9 mouse cellular contexts compared by ENCODE assay signal in the genomic region with DNA sequence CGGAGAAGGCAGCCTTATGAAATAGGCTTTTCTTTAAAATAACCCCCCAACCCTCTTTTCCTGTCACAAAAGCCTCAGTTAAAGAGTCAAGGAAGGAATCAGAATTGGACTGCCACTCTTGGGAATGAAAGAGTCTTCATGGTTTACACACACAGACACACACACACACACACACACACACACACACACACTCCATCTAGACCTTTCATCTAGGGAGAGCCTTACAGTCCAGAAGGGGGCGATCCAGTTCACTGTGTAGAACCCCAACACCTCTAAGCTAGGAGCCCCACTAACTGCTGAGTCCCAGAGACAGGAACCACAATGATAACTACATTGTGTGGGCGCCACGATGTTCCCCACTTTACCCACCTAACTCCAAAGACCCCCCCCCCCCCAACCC. TPM values are rescaled to one million over a fixed set of nuclear protein-coding genes. Genes with fewer than 3 reads are reported as not detected.
DNase-seq lines count a peak whose midpoint lies in the region; ATAC-seq and TF ChIP-seq lines count a peak whose summit lies in the region.
"Had no signal": no experiment of that assay in that cellular context is flagged by ENCODE, and none has a peak within 500 bp of the region (broad histone marks: within the 10 kb centered on the region; RNA-seq: fewer than 3 reads in every experiment).

No protein-coding gene starts in this region.

- ATAC-seq in hindbrain, embryonic 11.5 days (ENCODE audit: low FRiP score) = no peak; the same call in 1 of the 2 replicates

- peak; percentile 29 for TF ChIP-seq CTCF in left cerebral cortex, adult 2 months (IDR thresholded peaks at IDR 0.05)
- TF ChIP-seq CTCF in olfactory bulb, adult 2 months (IDR thresholded peaks at IDR 0.05; ENCODE audit: insufficient read depth, low read depth, low read length) = no peak

- intact Hi-C loops in left cerebral cortex, adult 2 months (cut with DNase I) = loop anchor here (1.0 to 2.0 kb wide), 4 partner anchors 30 to 279 kb away; no protein-coding TSS in a partner anchor

- no peak overlapping the region for H3K9ac ChIP-seq in hindbrain, embryonic 11.5 days (ENCODE audit: low read depth, low read length)

- H3K4me1 ChIP-seq in hindbrain, embryonic 11.5 days (replicated peaks; ENCODE audit: control insufficient read depth, insufficient read depth, low read length) = no peaks in the 10 kb centered on the region
- H3K4me1 ChIP-seq in olfactory bulb, adult 2 months (ENCODE audit: control insufficient read depth, insufficient read depth, low read length) = peaks cover 35% of the 10 kb centered on the region

- no peak overlapping the region for H3K27ac ChIP-seq in left cerebral cortex, adult 2 months
- no peak overlapping the region for H3K27ac ChIP-seq in hindbrain, embryonic 11.5 days (ENCODE audit: low read depth, low read length)
- no peak overlapping the region for H3K27ac ChIP-seq in olfactory bulb, adult 2 months (ENCODE audit: insufficient read depth, low read depth, low read length)

- H3K36me3 ChIP-seq in hindbrain, embryonic 11.5 days (ENCODE audit: control insufficient read depth, insufficient read depth, low read length) = no peaks in the 10 kb centered on the region

- H3K4me3 ChIP-seq in left cerebral cortex, adult 2 months = no peak overlapping the region
- H3K4me3 ChIP-seq in hindbrain, embryonic 11.5 days (ENCODE audit: low read depth, low read length) = peak overlapping the region; percentile 39; the same call in 1 of the 2 replicates
- H3K4me3 ChIP-seq in olfactory bulb, adult 2 months (ENCODE audit: insufficient read depth, low read depth, low read length) = peak overlapping the region; percentile 76

- H3K27me3 ChIP-seq in hindbrain, embryonic 11.5 days (ENCODE audit: control insufficient read depth, insufficient read depth, low read length) = peaks cover 33% of the 10 kb centered on the region

- H3K9me3 ChIP-seq in hindbrain, embryonic 11.5 days (ENCODE audit: control insufficient read depth, low read length) = no peaks in the 10 kb centered on the region

- WGBS in hindbrain, embryonic 11.5 days = 6% methylated on average over 4 of the region's 4 CpGs
- 6% methylated on average over 4 of the region's 4 CpGs for WGBS in olfactory bulb, adult 2 months

- peak overlapping the region; percentile 43 for H3K4me2 ChIP-seq in hindbrain, embryonic 11.5 days (replicated peaks; ENCODE audit: low read depth, low read length)

- TF ChIP-seq POLR2A in olfactory bulb, adult 2 months (IDR thresholded peaks at IDR 0.05; ENCODE audit: insufficient read depth, low read depth, low read length) = no peak

- no peak for DNase-seq in left cerebral cortex, adult 2 months (ENCODE audit: extremely low spot score in 1 of 2, low spot score in 2 of 2)
- DNase-seq in left cerebral cortex, adult 11 months (ENCODE audit: low spot score) = no peak
- DNase-seq in cerebellum, adult 8-10 months = peak; percentile 40
- DNase-seq in hindbrain, embryonic 11.5 days (ENCODE audit: low spot score) = peak; percentile 33
- no peak for DNase-seq in adrenal gland, postnatal 36 days
- no peak for DNase-seq in gastrocnemius, adult 18-20 months (ENCODE audit: low spot score)
- DNase-seq in lung, postnatal 36 days = no peak

RNA-seq across cellular contexts. Expression of a gene that starts 0.7 kb away (rescaled TPM):
- total RNA-seq in left cerebral cortex, adult 2 months (2021) = 100 to 1,000 TPM; 159 to 170 TPM
- 4.5 and 6.4 TPM in 2 replicates for polyA plus RNA-seq in hindbrain, embryonic 11.5 days (2014; fragmentation: Nextera tagmentation; extraction: Ambion mirVana)
- polyA plus RNA-seq in olfactory bulb, adult 2 months (2012; ENCODE audit: insufficient read depth, insufficient read length, low replicate concordance, missing spikeins) = not detected in 2 replicates
- 1 to 10 TPM; 1.6 to 1.8 TPM for total RNA-seq in adrenal gland, postnatal 36 days (2021)
- total RNA-seq in gastrocnemius, adult 18-20 months (2021) = not detected
- total RNA-seq: liver, adult 2 months had no signal
- polyA plus RNA-seq: liver, adult 2 months had no signal

Comparison
In these comparisons a context has a peak if more than half of its experiments do, and no peak if none do; other contexts are left out.
1. DNase-seq: peak in cerebellum, adult 8-10 months (single experiment) and hindbrain, embryonic 11.5 days (single experiment); none in left cerebral cortex, adult 2 months (0 of 2), left cerebral cortex, adult 11 months (single experiment), adrenal gland, postnatal 36 days (0 of 2), gastrocnemius, adult 18-20 months (single experiment) and lung, postnatal 36 days (single experiment).
2. RNA of a gene that starts 0.7 kb away (total RNA-seq): 159 to 170 TPM in left cerebral cortex, adult 2 months; 1.6 to 1.8 TPM in adrenal gland, postnatal 36 days and not detected in gastrocnemius, adult 18-20 months; every median in the first group is over 10 times any median in the second.